Mouse (Mus musculus): Measurements from ENCODE around the gene Shmt1. TPM values are rescaled to one million over a fixed set of nuclear protein-coding genes. Genes with fewer than 3 reads are reported as not detected.

Gene Shmt1
- polyA plus RNA-seq, 1 experiment from 2014 or later = 106 TPM

DNA sequence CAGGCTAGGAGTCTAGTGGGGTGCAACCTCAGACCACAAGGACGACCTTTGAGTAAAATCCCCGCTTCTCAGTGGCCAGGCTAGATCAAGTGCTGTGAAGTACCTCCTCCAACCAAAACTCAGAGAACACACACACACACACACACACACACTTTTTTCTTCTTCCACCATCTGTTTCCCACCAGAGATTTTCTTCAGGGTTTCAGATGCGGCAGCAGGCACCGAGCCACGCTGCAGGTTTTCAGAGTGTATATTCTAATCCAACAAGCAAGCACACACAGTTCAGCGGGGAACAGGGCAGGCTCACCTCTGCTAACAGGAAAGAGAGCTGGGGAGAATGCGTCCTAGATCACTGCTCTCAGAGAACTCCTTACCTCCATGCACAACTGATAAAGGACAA, 55.9 kb downstream of the Shmt1 start:
- WGBS = 95% methylated on average over 7 of the region's 7 CpGs

GRCm38 (mm10) chr11:60740321-60740720, 71.2 kb downstream of the Shmt1 start:
- Histone ChIP-seq H3K4me3 (no peak overlapping the region), H3K9me3 (replicated peaks) (no peaks in the 10 kb centered on the region), H3K27me3 (ENCODE audit: low read depth, poor library complexity, severe bottlenecking) (no peaks in the 10 kb centered on the region), H3K4me1 (no peaks in the 10 kb centered on the region), H3K27ac (no peak overlapping the region), H3K36me3 (peaks cover 77% of the 10 kb centered on the region)
- DNase-seq (ENCODE audit: low spot score) = no peak
- 95% methylated on average over 3 of the region's 3 CpGs for WGBS

More for the DNA sequence above, 55.9 kb downstream of the Shmt1 start:
- Histone ChIP-seq H3K4me3 (no peak overlapping the region), H3K36me3 (peaks cover 97% of the 10 kb centered on the region), H3K4me1 (no peaks in the 10 kb centered on the region), H3K27me3 (ENCODE audit: low read depth, poor library complexity, severe bottlenecking) (no peaks in the 10 kb centered on the region), H3K27ac (no peak overlapping the region), H3K9me3 (replicated peaks) (no peaks in the 10 kb centered on the region)
- DNase-seq (ENCODE audit: low spot score) = no peak

Other genes starting within 250 kb of the Shmt1 start
- gene Llgl1, start 112.0 kb downstream of the Shmt1 start, polyA plus RNA-seq (2016; fragmentation: Nextera tagmentation; extraction: Ambion mirVana) = 120 and 137 TPM in 2 replicates
- 71.1 and 77.7 TPM in 2 replicates for gene Flii, start 84.5 kb downstream of the Shmt1 start, polyA plus RNA-seq (2016; fragmentation: Nextera tagmentation; extraction: Ambion mirVana)
- 15.2 and 18.2 TPM in 2 replicates for gene Mief2, start 83.3 kb downstream of the Shmt1 start, polyA plus RNA-seq (2016; fragmentation: Nextera tagmentation; extraction: Ambion mirVana)
- gene Top3a, start 34.4 kb downstream of the Shmt1 start, polyA plus RNA-seq (2016; fragmentation: Nextera tagmentation; extraction: Ambion mirVana) = 30.2 TPM in 2 replicates
- 8.2 and 9.3 TPM in 2 replicates for gene Smcr8, start 34.2 kb downstream of the Shmt1 start, polyA plus RNA-seq (2016; fragmentation: Nextera tagmentation; extraction: Ambion mirVana)
- 26.5 and 29.6 TPM in 2 replicates for gene Dhrs7b, start 18.9 kb upstream of the Shmt1 start, polyA plus RNA-seq (2016; fragmentation: Nextera tagmentation; extraction: Ambion mirVana)
- gene Tmem11, start 67.6 kb upstream of the Shmt1 start, polyA plus RNA-seq (2016; fragmentation: Nextera tagmentation; extraction: Ambion mirVana) = 75.9 and 78.4 TPM in 2 replicates
- gene Natd1, start 103.0 kb upstream of the Shmt1 start, polyA plus RNA-seq (2016; fragmentation: Nextera tagmentation; extraction: Ambion mirVana) = 14.2 and 17.0 TPM in 2 replicates
- gene Map2k3, start 120.3 kb upstream of the Shmt1 start, polyA plus RNA-seq (2016; fragmentation: Nextera tagmentation; extraction: Ambion mirVana) = 78.3 and 93.3 TPM in 2 replicates
- gene Kcnj12, start 210.8 kb upstream of the Shmt1 start, polyA plus RNA-seq (2016; fragmentation: Nextera tagmentation; extraction: Ambion mirVana) = 0.11 and 0.25 TPM in 2 replicates

Data from limb, embryonic 10.5 days (tissue).